Mouse (Mus musculus): ENCODE results near the gene Rab34. TPM values are rescaled to one million over a fixed set of nuclear protein-coding genes. Genes with fewer than 3 reads are reported as not detected.

The Rab34 gene
- polyA plus RNA-seq, 1 experiment from 2014 or later: 138 TPM

GRCm38 (mm10) chr11:78209886-78210285 is 21.7 kb downstream of the Rab34 start:
- ChIA-PET CTCF (interaction anchor here (0.8 to 1.1 kb wide), 2 partner anchors 19 to 32 kb away, joined by 3 read pairs; no protein-coding TSS in a partner anchor), POLR2A (interaction anchor here (1.5 kb wide), 1 partner anchor 13 kb away, joined by 5 read pairs; no protein-coding TSS in a partner anchor)
- TF ChIP-seq CTCF (IDR thresholded peaks at IDR 0.05): no peak
- no peak for DNase-seq (ENCODE audit: low read depth, low spot score)
- in situ Hi-C loops (cut with MboI; ENCODE audit: low pct_unique_long_range_greater_than_20kb): no loop called here
- ATAC-seq: no peak
- H3K27me3 ChIP-seq: no peaks in the 10 kb centered on the region

- ChIA-PET POLR2A (interaction anchor here (0.6 to 1.5 kb wide), 2 partner anchors 13 to 440 kb away, joined by 3 to 5 read pairs; no protein-coding TSS in a partner anchor), CTCF (interaction anchor here (0.8 to 1.1 kb wide), 2 partner anchors 18 to 33 kb away, joined by 3 read pairs; no protein-coding TSS in a partner anchor)
- ATAC-seq (no peak), DNase-seq (ENCODE audit: low read depth, low spot score) (no peak)
- no peak for TF ChIP-seq CTCF (IDR thresholded peaks at IDR 0.05)
- in situ Hi-C loops (cut with MboI; ENCODE audit: low pct_unique_long_range_greater_than_20kb): no loop called here
- no peaks in the 10 kb centered on the region for H3K27me3 ChIP-seq
Observed at GRCm38 (mm10) chr11:78210615-78211014, 22.4 kb downstream of the Rab34 start.

GRCm38 (mm10) chr11:78211513-78211912 is 23.3 kb downstream of the Rab34 start:
- ChIA-PET CTCF (no interaction called here), POLR2A (no interaction called here)
- TF ChIP-seq CTCF (IDR thresholded peaks at IDR 0.05): no peak
- in situ Hi-C loops (cut with MboI; ENCODE audit: low pct_unique_long_range_greater_than_20kb): no loop called here
- H3K27me3 ChIP-seq: no peaks in the 10 kb centered on the region
- ATAC-seq (no peak), DNase-seq (ENCODE audit: low read depth, low spot score) (no peak)

GRCm38 (mm10) chr11:78213086-78213817 is 25.0 kb downstream of the Rab34 start:
- CTCF ChIA-PET: interaction anchor here (0.7 to 1.2 kb wide), 4 partner anchors 10 to 33 kb away, joined by 3 to 5 read pairs (median 3); partner anchors contain the start of gene Supt6

GRCm38 (mm10) chr11:78215709-78216317 is 27.6 kb downstream of the Rab34 start:
- ChIA-PET CTCF (interaction anchor here (1.2 kb wide), 1 partner anchor 10 kb away, joined by 3 read pairs; no protein-coding TSS in a partner anchor), POLR2A (no interaction called here)
- DNase-seq (ENCODE audit: low read depth, low spot score) (no peak), ATAC-seq (no peak)
- TF ChIP-seq CTCF (IDR thresholded peaks at IDR 0.05): no peak
- in situ Hi-C loops (cut with MboI; ENCODE audit: low pct_unique_long_range_greater_than_20kb): no loop called here
- H3K27me3 ChIP-seq: no peaks in the 10 kb centered on the region

More at GRCm38 (mm10) chr11:78213086-78213817, 25.0 kb downstream of the Rab34 start:
- TF ChIP-seq CTCF (IDR thresholded peaks at IDR 0.05): no peak
- in situ Hi-C loops (cut with MboI; ENCODE audit: low pct_unique_long_range_greater_than_20kb): no loop called here
- POLR2A ChIA-PET: no interaction called here
- ATAC-seq (no peak), DNase-seq (ENCODE audit: low read depth, low spot score) (no peak)
- no peaks in the 10 kb centered on the region for H3K27me3 ChIP-seq

GRCm38 (mm10) chr11:78223586-78223985 is 35.4 kb downstream of the Rab34 start:
- H3K27me3 ChIP-seq: no peaks in the 10 kb centered on the region
- POLR2A ChIA-PET: interaction anchor here (1.3 kb wide), 1 partner anchor 13 kb away, joined by 5 read pairs; no protein-coding TSS in a partner anchor
- TF ChIP-seq CTCF (IDR thresholded peaks at IDR 0.05): no peak
- ATAC-seq (no peak), DNase-seq (ENCODE audit: low read depth, low spot score) (no peak)
- CTCF ChIA-PET: interaction anchor here (1.4 to 2.3 kb wide), 2 partner anchors 11 to 14 kb away, joined by 3 to 5 read pairs; no protein-coding TSS in a partner anchor
- in situ Hi-C loops (cut with MboI; ENCODE audit: low pct_unique_long_range_greater_than_20kb): no loop called here

- in situ Hi-C loops (cut with MboI; ENCODE audit: low pct_unique_long_range_greater_than_20kb): no loop called here
- TF ChIP-seq CTCF (IDR thresholded peaks at IDR 0.05): no peak
- H3K27me3 ChIP-seq: no peaks in the 10 kb centered on the region
- ChIA-PET CTCF (no interaction called here), POLR2A (no interaction called here)
- DNase-seq (ENCODE audit: low read depth, low spot score) (no peak), ATAC-seq (no peak)
Observed at GRCm38 (mm10) chr11:78231518-78231917, 43.3 kb downstream of the Rab34 start.

GRCm38 (mm10) chr11:78240193-78240857 is 52.1 kb downstream of the Rab34 start:
- no peak for TF ChIP-seq CTCF (IDR thresholded peaks at IDR 0.05)
- ATAC-seq (no peak), DNase-seq (ENCODE audit: low read depth, low spot score) (no peak)
- no peaks in the 10 kb centered on the region for H3K27me3 ChIP-seq
- ChIA-PET CTCF (interaction anchor here (1.0 kb wide), 1 partner anchor 12 kb away, joined by 3 read pairs; no protein-coding TSS in a partner anchor), POLR2A (no interaction called here)
- in situ Hi-C loops (cut with MboI; ENCODE audit: low pct_unique_long_range_greater_than_20kb): no loop called here

Other genes with a start within 250 kb of the Rab34 start
- gene Phf12, start 205.7 kb upstream of the Rab34 start, polyA plus RNA-seq (2021): 60.8 TPM
- 17.9 TPM for gene Dhrs13, start 156.2 kb upstream of the Rab34 start, polyA plus RNA-seq (2021)
- gene Flot2, start 150.5 kb upstream of the Rab34 start, polyA plus RNA-seq (2021): 143 TPM
- gene Eral1, start 108.0 kb upstream of the Rab34 start, polyA plus RNA-seq (2021): 22.1 TPM
- gene Fam222b, start 93.8 kb upstream of the Rab34 start, polyA plus RNA-seq (2021): 18.6 TPM
- gene Traf4, start 22.8 kb upstream of the Rab34 start, polyA plus RNA-seq (2021): 101 TPM
- 19.6 TPM for gene Nek8, start 11.8 kb upstream of the Rab34 start, polyA plus RNA-seq (2021)
- gene Tlcd1, start 11.7 kb upstream of the Rab34 start, polyA plus RNA-seq (2021): 13.6 TPM
- 1,270 TPM for gene Rpl23a, start 4.8 kb upstream of the Rab34 start, polyA plus RNA-seq (2021)
- gene Proca1, start 5.0 kb downstream of the Rab34 start, polyA plus RNA-seq (2021): 0.18 TPM
- 118 TPM for gene Sdf2, start 57.3 kb downstream of the Rab34 start, polyA plus RNA-seq (2021)
- 69.2 TPM for gene Supt6, start 57.6 kb downstream of the Rab34 start, polyA plus RNA-seq (2021)
- gene 2610507B11Rik, start 73.3 kb downstream of the Rab34 start, polyA plus RNA-seq (2021): 192 TPM
- 0.30 TPM for gene BC030499, start 102.4 kb downstream of the Rab34 start, polyA plus RNA-seq (2021)
- 45.2 TPM for gene Spag5, start 113.1 kb downstream of the Rab34 start, polyA plus RNA-seq (2021)
- gene Aldoc, start 134.5 kb downstream of the Rab34 start, polyA plus RNA-seq (2021): 0.32 TPM
- gene Pigs, start 140.0 kb downstream of the Rab34 start, polyA plus RNA-seq (2021): 96.5 TPM
- 55.0 TPM for gene Unc119, start 155.1 kb downstream of the Rab34 start, polyA plus RNA-seq (2021)
- gene Foxn1, start 198.1 kb downstream of the Rab34 start, polyA plus RNA-seq (2021): 0.37 TPM
- gene Slc13a2, start 233.8 kb downstream of the Rab34 start, polyA plus RNA-seq (2021): 1.1 TPM

Data from Patski (cell line).